Mouse (Mus musculus) heart, postnatal 25 days (tissue): Measurements from ENCODE around the gene Adcy7. TPM values are rescaled to one million over a fixed set of nuclear protein-coding genes. Genes with fewer than 3 reads are reported as not detected.

Experiments used
- DNase-seq: peaks from one replicate; pipeline ENCODE4 v3.0.0; 2022; ENCODE audit warnings: low spot score
- intact Hi-C: fragments of 180-260 bp; cut with DNase I; formaldehyde crosslinking; loops from one replicate; pipeline ENCODE4 v1.15.1; 2025
- total RNA-seq, 2 experiments: library from RNA; stranded (reverse); gene quantifications; 2 replicates each; pipeline ENCODE4 v1.2.3; 2021

The Adcy7 gene
- total RNA-seq, 2 experiments from 2014 or later = 7.0 to 8.8 TPM

GRCm38 (mm10) chr8:88321387-88321786 is 49.2 kb downstream of the Adcy7 start:
- intact Hi-C loops = no loop called here
- DNase-seq = no peak

GRCm38 (mm10) chr8:88323523-88323922 is 51.3 kb downstream of the Adcy7 start:
- DNase-seq = no peak
- intact Hi-C loops = no loop called here

GRCm38 (mm10) chr8:88324760-88325159 is 52.6 kb downstream of the Adcy7 start:
- intact Hi-C loops = no loop called here
- DNase-seq = no peak

GRCm38 (mm10) chr8:88325251-88325650 is 53.0 kb downstream of the Adcy7 start:
- no peak for DNase-seq

GRCm38 (mm10) chr8:88325795-88326194 is 53.6 kb downstream of the Adcy7 start:
- no peak for DNase-seq
- intact Hi-C loops = no loop called here

More at GRCm38 (mm10) chr8:88325251-88325650, 53.0 kb downstream of the Adcy7 start:
- intact Hi-C loops = no loop called here

GRCm38 (mm10) chr8:88326328-88326727 is 54.1 kb downstream of the Adcy7 start:
- intact Hi-C loops = no loop called here
- no peak for DNase-seq

- no peak for DNase-seq
- intact Hi-C loops = no loop called here
These were observed 56.5 kb downstream of the Adcy7 start for GRCm38 (mm10) chr8:88328689-88329088.

GRCm38 (mm10) chr8:88330816-88331215 is 58.6 kb downstream of the Adcy7 start:
- intact Hi-C loops = no loop called here
- DNase-seq = no peak

- intact Hi-C loops = no loop called here
- no peak for DNase-seq
These were observed 62.2 kb downstream of the Adcy7 start for GRCm38 (mm10) chr8:88334384-88334783.

- no peak for DNase-seq
- intact Hi-C loops = no loop called here
These were observed 62.8 kb downstream of the Adcy7 start for GRCm38 (mm10) chr8:88334975-88335374.

- DNase-seq = no peak
- intact Hi-C loops = no loop called here
These were observed 67.0 kb downstream of the Adcy7 start for GRCm38 (mm10) chr8:88339221-88339620.

- no peak for DNase-seq
- intact Hi-C loops = loop anchor here (10.0 kb wide), 1 partner anchor 185 kb away; no protein-coding TSS in a partner anchor
These were observed 67.9 kb downstream of the Adcy7 start for GRCm38 (mm10) chr8:88339887-88340695.

GRCm38 (mm10) chr8:88342026-88342425 is 69.8 kb downstream of the Adcy7 start:
- no peak for DNase-seq
- intact Hi-C loops = loop anchor here (10.0 kb wide), 1 partner anchor 187 kb away; no protein-coding TSS in a partner anchor

- intact Hi-C loops = loop anchor here (10.0 kb wide), 1 partner anchor 194 kb away; no protein-coding TSS in a partner anchor
- no peak for DNase-seq
These were observed 76.8 kb downstream of the Adcy7 start for GRCm38 (mm10) chr8:88349046-88349445.

- no peak for DNase-seq
- intact Hi-C loops = loop anchor here (5.0 kb wide), 1 partner anchor 160 kb away; the partner anchor contains the start of gene Tent4b
These were observed 85.2 kb downstream of the Adcy7 start for GRCm38 (mm10) chr8:88357226-88357933.

- intact Hi-C loops = loop anchor here (2.0 to 5.0 kb wide), 2 partner anchors 91 to 161 kb away; partner anchors contain the start of gene Tent4b
- DNase-seq = no peak
These were observed 85.7 kb downstream of the Adcy7 start for GRCm38 (mm10) chr8:88357946-88358345.

- intact Hi-C loops = loop anchor here (2.0 to 5.0 kb wide), 3 partner anchors 93 to 337 kb away; partner anchors contain the start of genes Cyld and Tent4b
- no peak for DNase-seq
These were observed 87.8 kb downstream of the Adcy7 start for GRCm38 (mm10) chr8:88359959-88360358.

GRCm38 (mm10) chr8:88361044-88361707 is 89.0 kb downstream of the Adcy7 start:
- DNase-seq = no peak
- intact Hi-C loops = loop anchor here (5.0 kb wide), 1 partner anchor 336 kb away; the partner anchor contains the start of gene Cyld

GRCm38 (mm10) chr8:88361708-88362428 is 89.7 kb downstream of the Adcy7 start, which contains the start of gene Brd7:
Gene Brd7 (minus strand): TSS chr8:88362194.
- peak; percentile 67 for DNase-seq
- intact Hi-C loops = loop anchor here (2.0 to 5.0 kb wide), 2 partner anchors 259 to 335 kb away; partner anchors contain the start of gene Cyld
